Mouse (Mus musculus): ENCODE measurements around the gene Fitm1. TPM values are rescaled to one million over a fixed set of nuclear protein-coding genes. Genes with fewer than 3 reads are reported as not detected.

Gene Fitm1
- total and polyA plus RNA-seq, 3 experiments = not detected

GRCm38 (mm10) chr14:55554635-55555034 is 20.8 kb upstream of the Fitm1 start:
- DNase-seq (ENCODE audit: extremely low read depth) = no peak
- H3K4me2 ChIP-seq (ENCODE audit: insufficient read depth, low read depth, poor library complexity, severe bottlenecking) = no peak overlapping the region
- dilution Hi-C loops (cut with MboI; ENCODE audit: extremely low pct_ligation_motif_present, extremely low pct_unique_long_range_greater_than_20kb, low sequenced_read_pairs) (no loop called here), in situ Hi-C loops (cut with MboI; ENCODE audit: low pct_ligation_motif_present, low pct_unique_long_range_greater_than_20kb, low sequenced_read_pairs) (no loop called here)
- H3K27me3 ChIP-seq (replicated peaks) = no peaks in the 10 kb centered on the region
- H3K4me1 ChIP-seq (ENCODE audit: control insufficient read depth in 1 of 2, insufficient read depth in 2 of 2) = peaks cover 2 to 22% of the 10 kb centered on the region in 2 experiments; a peak in 3 of 4 replicates
- TF ChIP-seq ZNF384 (IDR thresholded peaks at IDR 0.05; ENCODE audit: low read depth, low read length) (peak; percentile 21; the same call in 1 of the 2 replicates), ETS1 (conservative IDR thresholded peaks at IDR 0.05; ENCODE audit: low read depth, low read length) (no peak)
- H3K9ac ChIP-seq (ENCODE audit: insufficient read depth, low read depth) = no peak overlapping the region
- peaks cover 3% of the 10 kb centered on the region; the same call in 1 of the 2 replicates for H3K79me2 ChIP-seq (replicated peaks; ENCODE audit: control insufficient read depth, extremely low read depth, insufficient read depth, poor library complexity, severe bottlenecking)
- no peak overlapping the region for H3K27ac ChIP-seq (ENCODE audit: insufficient read depth, low read depth)
- H3K9me3 ChIP-seq (replicated peaks; ENCODE audit: low read length) = no peaks in the 10 kb centered on the region
- peaks cover 4 to 17% of the 10 kb centered on the region in 2 experiments for H3K36me3 ChIP-seq (replicated peaks in 1 of 2; ENCODE audit: control insufficient read depth in 1 of 2, insufficient read depth in 1 of 2, low read length in 1 of 2)
- no peak overlapping the region for H3K4me3 ChIP-seq (replicated peaks in 1 of 3; ENCODE audit: low read depth in 2 of 3, low read length in 2 of 3, poor library complexity in 1 of 3)

- H3K9me3 ChIP-seq (replicated peaks; ENCODE audit: low read length) = no peaks in the 10 kb centered on the region
- no peak overlapping the region for H3K4me2 ChIP-seq (ENCODE audit: insufficient read depth, low read depth, poor library complexity, severe bottlenecking)
- H3K27me3 ChIP-seq (replicated peaks) = no peaks in the 10 kb centered on the region
- no peak for DNase-seq (ENCODE audit: extremely low read depth)
- H3K4me3 ChIP-seq (replicated peaks in 1 of 3; ENCODE audit: low read depth in 2 of 3, low read length in 2 of 3, poor library complexity in 1 of 3) = no peak overlapping the region
- peaks cover 2 to 22% of the 10 kb centered on the region in 2 experiments; a peak in 3 of 4 replicates for H3K4me1 ChIP-seq (ENCODE audit: control insufficient read depth in 1 of 2, insufficient read depth in 2 of 2)
- H3K9ac ChIP-seq (ENCODE audit: insufficient read depth, low read depth) = no peak overlapping the region
- peaks cover 0 to 7% of the 10 kb centered on the region in 2 experiments for H3K36me3 ChIP-seq (replicated peaks in 1 of 2; ENCODE audit: control insufficient read depth in 1 of 2, insufficient read depth in 1 of 2, low read length in 1 of 2)
- TF ChIP-seq SIN3A (IDR thresholded peaks at IDR 0.05; ENCODE audit: low read length) (no peak), TCF12 (IDR thresholded peaks at IDR 0.05; ENCODE audit: low read depth, low read length) (no peak), E2F4 (IDR thresholded peaks at IDR 0.05; ENCODE audit: insufficient replicate concordance, low read depth, low read length) (no peak), MAFK (IDR thresholded peaks at IDR 0.05; ENCODE audit: insufficient replicate concordance, low read length) (no peak), NELFE (IDR thresholded peaks at IDR 0.05; ENCODE audit: low read depth, low read length) (no peak), GABPA (IDR thresholded peaks at IDR 0.05; ENCODE audit: insufficient replicate concordance, low read depth, low read length) (no peak), NRF1 (IDR thresholded peaks at IDR 0.05; ENCODE audit: low read depth, low read length) (no peak), ZNF384 (IDR thresholded peaks at IDR 0.05; ENCODE audit: low read depth, low read length) (no peak), USF1 (IDR thresholded peaks at IDR 0.05; ENCODE audit: low read depth, low read length) (no peak), HCFC1 (IDR thresholded peaks at IDR 0.05; ENCODE audit: low read depth, low read length) (no peak), IRF4 (IDR thresholded peaks at IDR 0.05; ENCODE audit: low read depth, low read length) (no peak), TBP (conservative IDR thresholded peaks at IDR 0.05; ENCODE audit: low read depth, low read length) (no peak), UBTF (IDR thresholded peaks at IDR 0.05; ENCODE audit: low read depth, low read length) (no peak), CHD1 (IDR thresholded peaks at IDR 0.05; ENCODE audit: low read depth, low read length) (no peak), CHD2 (IDR thresholded peaks at IDR 0.05; ENCODE audit: low read length) (no peak), EP300 (IDR thresholded peaks at IDR 0.05; ENCODE audit: low read length) (no peak), ZMIZ1 (IDR thresholded peaks at IDR 0.05; ENCODE audit: low read depth, low read length) (no peak), RCOR1 (conservative IDR thresholded peaks at IDR 0.05; ENCODE audit: low read depth, low read length) (no peak), JUND (conservative IDR thresholded peaks at IDR 0.05; ENCODE audit: low read depth, low read length) (no peak)
- dilution Hi-C loops (cut with MboI; ENCODE audit: extremely low pct_ligation_motif_present, extremely low pct_unique_long_range_greater_than_20kb, low sequenced_read_pairs) (no loop called here), in situ Hi-C loops (cut with MboI; ENCODE audit: low pct_ligation_motif_present, low pct_unique_long_range_greater_than_20kb, low sequenced_read_pairs) (no loop called here)
- H3K79me2 ChIP-seq (replicated peaks; ENCODE audit: control insufficient read depth, extremely low read depth, insufficient read depth, poor library complexity, severe bottlenecking) = peaks cover 3% of the 10 kb centered on the region; the same call in 1 of the 2 replicates
- no peak overlapping the region for H3K27ac ChIP-seq (ENCODE audit: insufficient read depth, low read depth)
These were observed 19.6 kb upstream of the Fitm1 start for GRCm38 (mm10) chr14:55555788-55556187.
